Mouse (Mus musculus): Measurements from ENCODE around the gene Amhr2. TPM values are rescaled to one million over a fixed set of nuclear protein-coding genes. Genes with fewer than 3 reads are reported as not detected.

Gene Amhr2
- polyA plus RNA-seq, 1 experiment: 0.07 TPM

DNA sequence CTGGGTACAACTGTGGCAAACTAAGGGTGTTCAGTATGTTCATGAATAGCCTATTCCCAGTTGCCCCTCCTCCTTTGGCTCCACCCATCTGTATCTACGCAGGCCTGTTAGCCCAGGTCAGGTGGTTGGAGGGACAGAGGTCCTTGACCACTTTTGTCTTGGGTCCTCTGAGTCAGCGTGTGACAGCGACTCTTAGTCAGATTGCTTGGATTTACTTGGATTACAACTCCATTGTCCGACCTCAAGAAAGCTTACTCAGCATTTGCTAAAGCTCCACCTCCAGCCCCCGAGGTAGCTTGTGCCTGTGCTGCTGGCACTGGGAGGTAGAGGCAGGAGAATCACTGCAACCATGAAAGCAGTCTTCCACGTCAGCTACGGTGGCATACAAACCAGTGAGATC is 5.8 kb downstream of the Amhr2 start:
- Histone ChIP-seq H3K36me3 (ENCODE audit: control insufficient read depth, insufficient read depth) (no peaks in the 10 kb centered on the region), H3K27me3 (ENCODE audit: control insufficient read depth, insufficient read depth, insufficient read length) (no peaks in the 10 kb centered on the region), H3ac (ENCODE audit: control insufficient read depth, insufficient read length, low read depth) (no peak overlapping the region), H3K79me2 (ENCODE audit: control insufficient read depth, insufficient read depth) (no peaks in the 10 kb centered on the region), H3K4me3 (ENCODE audit: insufficient read depth, poor library complexity, severe bottlenecking) (no peak overlapping the region), H3K79me3 (ENCODE audit: low read depth) (no peaks in the 10 kb centered on the region)
- TF ChIP-seq USF1 (IDR thresholded peaks at IDR 0.05; ENCODE audit: low read depth): peak; percentile 33
- TF ChIP-seq CEBPB (IDR thresholded peaks at IDR 0.05; ENCODE audit: low read depth): no peak
- no peak for TF ChIP-seq MYOD1 (IDR thresholded peaks at IDR 0.05; ENCODE audit: control insufficient read depth, insufficient read length, low read depth)

DNA sequence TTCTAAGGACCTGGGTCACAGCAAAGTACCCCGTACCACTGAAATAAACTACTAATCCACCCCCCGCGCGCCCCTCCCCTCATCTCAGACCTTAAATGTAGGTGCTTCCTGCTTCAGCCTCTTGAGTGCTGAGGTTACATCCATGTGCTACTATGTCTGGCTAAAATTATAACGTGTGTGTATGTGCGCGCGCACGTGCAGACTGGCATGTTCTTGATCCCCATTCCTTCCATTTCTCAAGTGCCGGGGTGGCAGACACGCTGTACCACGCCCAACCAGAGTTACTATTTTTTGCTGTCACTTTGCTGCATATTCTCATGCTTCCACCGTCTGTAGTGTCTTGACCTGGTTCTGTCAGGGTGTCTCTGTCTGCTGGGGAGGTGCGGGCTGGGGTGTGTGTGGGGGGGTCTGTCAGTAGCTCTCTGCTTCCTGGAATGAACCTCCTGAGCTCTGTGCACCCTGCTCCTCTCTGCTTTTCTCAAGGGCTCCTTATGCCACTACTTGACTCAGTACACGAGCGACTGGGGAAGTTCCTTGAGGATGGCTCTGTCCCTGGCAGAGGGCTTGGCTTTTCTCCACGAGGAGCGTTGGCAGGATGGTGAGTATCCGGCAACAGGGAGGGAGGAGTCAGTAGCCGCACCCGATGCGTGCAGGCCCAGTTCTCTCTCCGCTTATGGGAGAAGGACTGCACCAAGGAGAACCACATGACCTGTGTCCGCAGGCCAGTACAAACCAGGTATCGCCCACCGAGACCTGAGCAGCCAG is 6.7 kb downstream of the Amhr2 start:
- no peaks in the 10 kb centered on the region for H3K79me2 ChIP-seq (ENCODE audit: control insufficient read depth, insufficient read depth)
- H3K36me3 ChIP-seq (ENCODE audit: control insufficient read depth, insufficient read depth): no peaks in the 10 kb centered on the region
- no peak overlapping the region for H3K4me3 ChIP-seq (ENCODE audit: insufficient read depth, poor library complexity, severe bottlenecking)
- TF ChIP-seq CEBPB (IDR thresholded peaks at IDR 0.05; ENCODE audit: low read depth) (no peak), MAX (IDR thresholded peaks at IDR 0.05) (no peak), MYOD1 (IDR thresholded peaks at IDR 0.05; ENCODE audit: control insufficient read depth, insufficient read length, low read depth) (no peak)
- no peaks in the 10 kb centered on the region for H3K27me3 ChIP-seq (ENCODE audit: control insufficient read depth, insufficient read depth, insufficient read length)
- H3ac ChIP-seq (ENCODE audit: control insufficient read depth, insufficient read length, low read depth): no peak overlapping the region
- H3K79me3 ChIP-seq (ENCODE audit: low read depth): no peaks in the 10 kb centered on the region

DNA sequence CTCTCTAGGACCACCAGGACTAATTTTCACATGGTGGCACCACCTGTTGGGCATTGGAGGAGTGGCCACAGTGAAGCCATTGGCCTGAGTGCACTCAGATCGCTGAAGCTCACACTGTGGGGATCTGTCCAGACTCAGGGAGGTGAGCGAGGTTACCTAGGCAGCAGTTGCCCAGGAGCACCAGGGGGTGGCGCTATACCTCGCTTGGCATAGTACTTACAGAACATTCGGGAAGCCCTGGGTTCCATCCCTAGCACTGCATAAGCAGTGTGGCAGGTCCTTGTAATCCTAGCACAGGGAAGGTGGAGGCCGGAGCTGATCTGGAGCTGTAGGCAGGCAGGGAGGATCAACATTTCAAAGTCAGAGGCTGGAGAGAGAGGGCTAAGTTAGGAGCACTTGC is 10.8 kb downstream of the Amhr2 start:
- TF ChIP-seq USF1 (IDR thresholded peaks at IDR 0.05; ENCODE audit: low read depth): no peak
- no peak for TF ChIP-seq CEBPB (IDR thresholded peaks at IDR 0.05; ENCODE audit: low read depth)
- TF ChIP-seq FOSL1 (IDR thresholded peaks at IDR 0.05; ENCODE audit: insufficient read depth, low read length, poor library complexity, severe bottlenecking): no peak
- no peak for TF ChIP-seq MAX (IDR thresholded peaks at IDR 0.05)
- TF ChIP-seq MYOD1 (IDR thresholded peaks at IDR 0.05; ENCODE audit: control insufficient read depth, insufficient read length, low read depth): no peak
- no peak for TF ChIP-seq MYOG (IDR thresholded peaks at IDR 0.05; ENCODE audit: control insufficient read depth, extremely low read depth, insufficient read length)
- TF ChIP-seq CTCF (IDR thresholded peaks at IDR 0.05; ENCODE audit: control insufficient read depth, insufficient read depth, insufficient read length): no peak
- peaks cover 8% of the 10 kb centered on the region for H3K79me3 ChIP-seq (ENCODE audit: low read depth)
- H3K79me2 ChIP-seq (ENCODE audit: control insufficient read depth, insufficient read depth): peaks cover 16% of the 10 kb centered on the region
- H3K4me3 ChIP-seq (ENCODE audit: insufficient read depth, poor library complexity, severe bottlenecking): no peak overlapping the region
- no peaks in the 10 kb centered on the region for H3K27me3 ChIP-seq (ENCODE audit: control insufficient read depth, insufficient read depth, insufficient read length)
- no peak overlapping the region for H3ac ChIP-seq (ENCODE audit: control insufficient read depth, insufficient read length, low read depth)
- no peaks in the 10 kb centered on the region for H3K36me3 ChIP-seq (ENCODE audit: control insufficient read depth, insufficient read depth)

DNA sequence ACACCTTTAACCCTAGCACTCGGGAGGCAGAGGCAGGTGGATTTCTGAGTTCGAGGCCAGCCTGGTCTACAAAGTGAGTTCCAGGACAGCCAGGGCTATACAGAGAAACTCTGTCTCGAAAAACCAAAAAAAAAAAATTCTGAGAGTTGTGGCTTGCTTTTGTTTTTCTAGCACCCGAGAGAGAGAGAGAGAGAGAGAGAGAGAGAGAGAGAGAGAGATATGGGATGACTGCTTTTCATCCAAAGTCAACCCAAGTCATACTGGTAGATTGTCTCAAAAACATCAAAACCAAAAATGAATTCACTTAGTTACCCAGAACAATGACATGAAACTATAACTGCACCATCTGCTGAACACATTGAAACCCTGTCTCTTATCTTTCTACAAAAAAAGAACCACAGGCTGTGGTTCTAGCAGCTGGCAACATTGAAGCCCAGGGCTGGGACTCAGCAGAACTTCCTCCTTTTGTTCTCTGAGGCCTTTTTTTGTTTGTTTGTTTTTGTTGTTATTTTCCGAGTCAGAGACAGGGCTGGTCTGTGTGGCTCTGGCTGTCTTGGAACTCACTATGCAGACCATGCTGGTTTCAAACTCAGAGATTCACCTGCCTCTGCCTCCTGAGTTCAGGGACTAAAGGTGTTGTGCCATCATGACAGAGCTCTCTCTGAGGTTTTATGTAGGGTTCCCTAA is 13.0 kb downstream of the Amhr2 start:
- Histone ChIP-seq H3K27me3 (ENCODE audit: control insufficient read depth, insufficient read depth, insufficient read length) (no peaks in the 10 kb centered on the region), H3K4me3 (ENCODE audit: insufficient read depth, poor library complexity, severe bottlenecking) (no peak overlapping the region), H3K36me3 (ENCODE audit: control insufficient read depth, insufficient read depth) (peaks cover 14% of the 10 kb centered on the region), H3ac (ENCODE audit: control insufficient read depth, insufficient read length, low read depth) (no peak overlapping the region), H3K79me3 (ENCODE audit: low read depth) (peaks cover 14% of the 10 kb centered on the region), H3K79me2 (ENCODE audit: control insufficient read depth, insufficient read depth) (peaks cover 33% of the 10 kb centered on the region)
- no peak for TF ChIP-seq MYOD1 (IDR thresholded peaks at IDR 0.05; ENCODE audit: control insufficient read depth, insufficient read length, low read depth)
- TF ChIP-seq CTCF (IDR thresholded peaks at IDR 0.05; ENCODE audit: control insufficient read depth, insufficient read depth, insufficient read length): no peak
- no peak for TF ChIP-seq CEBPB (IDR thresholded peaks at IDR 0.05; ENCODE audit: low read depth)
- no peak for TF ChIP-seq MAX (IDR thresholded peaks at IDR 0.05)
- TF ChIP-seq FOSL1 (IDR thresholded peaks at IDR 0.05; ENCODE audit: insufficient read depth, low read length, poor library complexity, severe bottlenecking): no peak
- no peak for TF ChIP-seq MYOG (IDR thresholded peaks at IDR 0.05; ENCODE audit: control insufficient read depth, extremely low read depth, insufficient read length)
- TF ChIP-seq USF1 (IDR thresholded peaks at IDR 0.05; ENCODE audit: low read depth): no peak

DNA sequence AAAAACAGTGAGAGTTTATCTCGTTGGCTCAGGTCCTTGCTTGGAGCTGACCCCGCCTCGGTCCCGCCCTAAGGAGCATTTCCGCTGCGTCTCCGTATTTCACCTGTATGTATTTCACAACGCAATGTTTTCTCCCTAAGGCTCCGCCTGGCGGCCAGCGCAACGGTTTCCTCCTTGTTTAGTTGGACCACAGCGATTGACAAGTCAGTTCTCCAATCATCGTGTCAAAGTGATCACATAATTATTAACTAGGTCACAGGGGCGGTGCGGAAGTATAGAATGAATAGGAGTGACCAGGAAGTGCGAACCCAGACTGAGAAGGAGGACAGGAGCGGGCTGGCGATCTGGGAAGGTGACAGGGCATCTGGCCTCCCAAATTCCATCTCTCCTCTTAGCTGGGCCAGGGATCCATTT is 13.7 kb downstream of the Amhr2 start, which contains the start of gene Prr13:
Prr13 (plus strand) TSS at position 125 of the 414 bp plus-strand sequence.
- peaks cover 14% of the 10 kb centered on the region for H3K79me3 ChIP-seq (ENCODE audit: low read depth)
- peaks cover 35% of the 10 kb centered on the region for H3K79me2 ChIP-seq (ENCODE audit: control insufficient read depth, insufficient read depth)
- no peaks in the 10 kb centered on the region for H3K27me3 ChIP-seq (ENCODE audit: control insufficient read depth, insufficient read depth, insufficient read length)
- peak within 1 kb of the TSS; percentile 50 for H3ac ChIP-seq (ENCODE audit: control insufficient read depth, insufficient read length, low read depth)
- TF ChIP-seq CTCF (IDR thresholded peaks at IDR 0.05; ENCODE audit: control insufficient read depth, insufficient read depth, insufficient read length) (peak; percentile 9), MYOD1 (IDR thresholded peaks at IDR 0.05; ENCODE audit: control insufficient read depth, insufficient read length, low read depth) (no peak), MAX (IDR thresholded peaks at IDR 0.05) (peak; percentile 39), CEBPB (IDR thresholded peaks at IDR 0.05; ENCODE audit: low read depth) (peak; percentile 95), MYOG (IDR thresholded peaks at IDR 0.05; ENCODE audit: control insufficient read depth, extremely low read depth, insufficient read length) (no peak), USF1 (IDR thresholded peaks at IDR 0.05; ENCODE audit: low read depth) (peak; percentile 30)
- peaks cover 16% of the 10 kb centered on the region for H3K36me3 ChIP-seq (ENCODE audit: control insufficient read depth, insufficient read depth)
- H3K4me3 ChIP-seq (ENCODE audit: insufficient read depth, poor library complexity, severe bottlenecking): peak within 1 kb of the TSS; percentile 55
